Mouse (Mus musculus) MEL-GATA-1-ER (cell line): ENCODE measurements around the gene Focad.

Source experiments
- DNase-seq: peaks from one replicate; pipeline ENCODE4 v3.0.0-alpha.2; 2012; ENCODE audit warnings: low read depth; ENCODE audit errors: extremely low read depth

The Focad gene

DNA sequence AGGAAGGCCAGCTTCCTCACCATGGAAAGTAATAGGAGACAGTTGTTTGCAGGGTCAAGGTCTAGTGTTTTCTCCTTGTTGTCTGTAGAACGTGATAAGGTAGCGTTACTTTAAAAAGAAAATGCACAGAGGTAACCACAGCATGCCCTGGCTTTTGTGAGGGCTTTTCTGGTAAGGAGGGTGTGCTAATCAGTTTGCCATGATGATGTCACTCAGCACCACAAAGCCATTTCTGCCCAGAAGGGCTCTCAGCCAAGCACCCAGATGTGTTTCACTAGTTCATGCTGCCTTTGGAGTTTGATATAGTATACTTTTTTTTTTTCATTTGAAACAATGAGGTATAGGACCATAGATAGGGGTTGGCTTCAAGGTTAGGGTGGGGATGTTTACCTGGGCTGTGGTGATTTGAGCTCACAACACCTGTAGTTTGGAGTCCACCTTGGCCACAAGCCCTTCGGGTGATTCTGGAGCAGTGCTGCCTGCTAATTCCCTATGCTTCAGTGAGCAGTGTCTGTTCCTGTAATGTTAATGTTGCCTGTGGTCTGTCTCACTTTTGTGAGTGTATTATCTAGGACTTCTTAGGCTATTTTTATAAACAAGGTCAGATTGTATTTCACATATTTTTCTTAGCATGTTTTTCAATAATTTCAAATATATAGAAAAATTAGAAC is 61.2 kb downstream of the Focad start:
- DNase-seq = no peak

DNA sequence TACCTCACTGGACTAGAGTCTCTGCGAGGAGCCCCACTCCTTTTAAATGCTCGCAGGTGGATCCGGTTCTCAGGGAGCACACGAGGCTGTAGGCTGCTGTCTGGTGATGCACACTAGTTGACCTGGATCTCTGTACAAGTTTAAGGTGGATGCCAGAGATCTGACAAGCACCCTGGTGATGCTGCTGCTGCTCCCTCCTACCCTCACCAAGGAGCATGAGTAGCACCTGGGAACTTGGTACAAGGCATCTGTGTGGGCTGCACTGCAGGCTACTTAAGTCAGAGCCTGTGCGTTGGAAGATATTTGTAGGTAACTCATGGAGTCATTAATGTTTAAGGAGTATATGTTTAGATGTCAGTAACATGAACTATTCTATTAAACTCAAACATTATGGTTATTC is 62.5 kb downstream of the Focad start:
- no peak for DNase-seq

DNA sequence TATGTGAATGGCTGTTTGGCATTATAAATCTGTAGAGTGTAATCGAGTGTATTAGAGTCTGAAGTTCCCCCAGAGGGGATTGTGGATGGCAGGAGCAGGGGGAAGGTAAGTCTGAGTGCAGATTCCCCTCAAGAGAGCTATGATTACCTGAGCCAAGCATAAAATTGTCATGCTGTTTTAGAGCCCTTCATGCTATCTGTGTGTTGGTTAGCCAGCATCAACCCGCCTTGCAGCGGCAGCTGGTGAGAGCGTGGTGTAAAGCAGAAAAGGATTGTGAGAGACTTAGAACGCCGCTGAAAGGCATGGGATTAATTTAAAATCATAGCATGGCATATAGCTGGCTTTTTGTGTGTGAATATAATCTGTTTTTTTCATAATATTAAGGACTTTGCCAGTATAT is 63.2 kb downstream of the Focad start:
- DNase-seq = no peak

DNA sequence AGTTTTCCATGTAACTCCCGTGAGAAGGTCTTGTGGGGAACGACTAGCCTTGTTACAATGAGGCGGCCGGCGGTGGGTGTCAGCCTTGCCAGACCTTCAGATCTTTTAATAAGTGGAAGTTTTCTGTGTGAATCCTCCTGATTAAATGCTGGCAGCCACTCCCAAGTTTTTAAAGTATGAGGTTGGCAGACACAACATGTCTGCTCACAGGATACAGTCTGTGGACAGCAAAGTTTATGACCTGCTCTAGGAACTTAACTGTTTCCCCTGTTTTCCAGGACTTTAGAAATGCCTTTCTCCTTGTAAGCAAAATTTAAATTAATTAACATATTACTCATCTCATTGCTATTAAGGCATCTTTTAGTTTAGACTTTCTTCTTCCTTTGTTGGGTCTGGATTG is 64.8 kb downstream of the Focad start:
- no peak for DNase-seq

DNA sequence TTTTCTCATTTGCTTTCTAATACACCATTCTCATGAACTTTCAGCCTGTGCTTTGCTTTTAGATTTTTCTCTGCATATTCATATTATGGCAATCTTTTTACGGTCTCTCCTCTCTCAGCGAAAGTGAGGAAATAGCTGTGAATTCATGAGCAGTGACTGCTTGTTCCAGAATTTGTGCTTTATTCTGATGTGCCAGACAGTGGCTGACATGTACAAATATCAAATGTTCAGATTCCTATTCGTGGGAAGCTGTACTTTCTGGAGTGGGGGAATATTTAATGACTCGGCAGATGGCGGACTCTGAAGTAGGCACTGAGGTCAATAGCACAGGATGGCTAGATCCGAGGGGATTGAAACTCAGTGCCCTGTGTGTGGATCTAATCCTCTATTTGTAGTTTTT is 65.3 kb downstream of the Focad start:
- no peak for DNase-seq

DNA sequence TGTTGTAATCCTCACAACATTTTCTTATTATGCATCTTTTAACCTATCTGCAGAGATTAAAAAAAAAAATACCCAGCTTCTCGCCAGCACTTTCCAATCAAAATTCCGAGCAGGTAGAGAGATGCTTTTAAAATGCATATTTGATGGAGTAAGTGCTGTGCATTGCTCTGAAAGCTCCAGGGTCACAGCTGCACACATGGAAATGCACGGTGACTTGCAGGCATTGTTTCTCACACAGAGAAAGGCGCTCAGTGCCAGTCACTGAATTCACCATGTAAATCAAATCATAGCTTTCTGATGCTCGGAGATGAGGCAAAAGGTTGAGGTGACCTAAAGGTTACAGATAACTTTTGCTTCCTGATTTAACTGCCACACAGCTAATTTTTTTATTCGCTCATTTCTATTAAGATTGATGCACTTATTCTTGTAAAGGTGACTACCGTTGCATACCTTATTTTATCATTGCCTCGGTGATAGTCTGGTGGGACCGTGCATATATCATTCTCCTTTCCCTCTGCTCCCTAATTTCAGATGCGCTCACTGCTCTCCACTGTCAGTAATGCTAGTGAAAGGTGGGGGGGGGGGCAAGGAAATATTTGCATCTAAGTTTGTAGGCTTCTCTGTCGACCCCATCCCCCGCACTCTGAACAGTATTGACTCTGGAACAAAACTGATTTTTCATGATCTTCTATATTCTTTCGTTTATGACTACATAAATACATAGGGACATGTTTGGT is 69.2 kb downstream of the Focad start:
- no peak for DNase-seq

DNA sequence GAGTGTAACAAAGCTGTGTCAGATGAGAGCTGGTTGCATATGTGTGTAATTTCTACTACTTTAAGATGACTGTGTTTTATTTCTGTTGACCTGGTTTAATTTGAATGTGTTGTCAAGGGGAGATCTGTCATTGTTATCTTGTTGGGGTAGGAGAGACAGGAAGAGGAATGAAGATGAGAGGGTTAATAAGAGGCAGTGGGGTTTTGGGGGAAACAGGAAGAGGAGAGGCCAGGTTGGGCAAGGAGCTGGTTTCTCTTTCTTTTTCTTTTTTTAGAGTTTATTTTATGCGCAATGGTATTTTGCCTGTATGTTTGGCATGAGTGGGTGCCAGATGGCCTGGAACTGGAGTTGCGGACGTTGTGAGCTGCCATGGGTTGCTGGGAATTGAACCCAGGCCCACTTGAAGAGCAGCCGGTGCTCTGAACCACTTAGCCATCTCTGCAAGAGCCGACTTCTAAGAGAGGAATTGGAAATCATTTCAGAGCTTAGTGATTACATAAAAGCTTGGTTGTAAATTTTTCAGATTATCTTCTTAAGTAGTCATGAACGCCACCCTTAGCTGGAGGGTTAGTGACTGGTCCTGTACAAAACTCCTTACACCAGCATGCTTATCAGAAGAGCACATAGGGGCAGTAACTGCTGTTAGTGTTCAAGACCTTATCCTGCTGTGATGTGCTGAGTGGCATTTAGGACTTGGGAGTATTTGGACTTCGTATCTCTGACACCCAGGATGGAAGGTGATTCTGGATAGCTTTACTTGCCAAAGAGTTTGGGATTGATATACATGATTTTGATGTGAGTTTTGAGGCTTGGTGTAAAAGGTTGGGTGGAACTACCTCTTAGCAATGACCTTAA is 72.8 kb downstream of the Focad start:
- DNase-seq = no peak

DNA sequence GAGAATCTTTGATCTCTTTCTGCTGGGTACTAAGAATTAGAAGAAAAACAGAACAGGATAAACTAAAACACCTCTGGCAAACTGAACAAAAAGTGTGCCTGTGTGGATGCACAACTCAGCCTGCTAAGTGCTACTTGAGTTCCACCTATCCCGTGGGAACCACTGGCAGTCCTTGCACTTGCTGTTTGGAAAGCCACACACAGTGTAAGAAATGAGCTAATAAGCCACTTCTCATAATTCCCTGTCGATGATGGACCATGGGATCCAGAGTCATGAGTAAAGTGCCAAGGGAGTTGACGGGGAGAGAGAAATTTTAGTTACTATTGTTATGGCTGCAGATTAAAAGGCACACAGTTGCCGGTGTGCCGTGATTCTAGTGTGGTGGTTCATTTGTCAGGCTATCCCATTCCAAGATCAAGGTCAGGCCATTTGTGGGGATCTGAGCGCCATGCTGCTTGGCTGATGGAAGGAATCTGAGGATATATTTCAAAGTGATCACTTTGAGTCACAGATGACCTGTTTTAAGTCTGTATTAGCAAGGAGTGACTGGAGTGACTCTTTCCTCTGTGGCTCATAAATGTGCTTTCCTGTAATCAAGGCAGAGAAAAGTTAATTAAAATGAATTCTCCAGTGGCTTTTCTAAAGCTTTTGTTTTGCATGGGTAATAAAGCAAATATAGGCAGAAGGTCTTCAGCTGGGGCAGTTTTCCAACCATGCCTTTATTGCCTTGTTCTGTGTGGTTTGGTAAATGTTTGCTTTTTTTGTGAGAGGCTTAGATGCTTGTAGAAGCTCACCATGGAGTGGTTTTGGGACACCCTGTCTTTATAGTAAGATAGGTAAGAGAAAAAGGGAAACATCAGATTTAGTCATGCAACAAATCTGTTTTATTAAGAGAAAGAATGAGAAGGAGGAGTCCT is 80.9 kb downstream of the Focad start:
- DNase-seq = no peak

DNA sequence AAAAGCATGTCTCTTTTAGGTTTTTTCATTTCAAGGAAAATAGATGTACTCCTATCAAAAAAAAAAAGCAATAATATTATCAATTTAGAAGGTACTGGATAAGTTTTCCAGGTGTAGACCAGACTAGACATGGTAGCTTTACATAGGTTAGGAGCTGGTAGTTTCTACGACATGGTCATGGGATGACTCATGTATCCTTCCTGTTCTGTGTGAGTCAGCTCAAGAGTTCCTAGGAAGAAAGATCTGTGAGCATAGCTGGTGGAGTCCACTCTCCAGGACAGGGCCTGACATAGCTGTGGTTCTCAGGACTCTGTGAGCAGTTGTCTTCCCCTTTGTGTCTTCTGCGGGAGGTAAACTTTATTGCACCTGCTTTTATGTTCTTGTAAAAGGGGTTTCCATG is 84.9 kb downstream of the Focad start:
- no peak for DNase-seq

DNA sequence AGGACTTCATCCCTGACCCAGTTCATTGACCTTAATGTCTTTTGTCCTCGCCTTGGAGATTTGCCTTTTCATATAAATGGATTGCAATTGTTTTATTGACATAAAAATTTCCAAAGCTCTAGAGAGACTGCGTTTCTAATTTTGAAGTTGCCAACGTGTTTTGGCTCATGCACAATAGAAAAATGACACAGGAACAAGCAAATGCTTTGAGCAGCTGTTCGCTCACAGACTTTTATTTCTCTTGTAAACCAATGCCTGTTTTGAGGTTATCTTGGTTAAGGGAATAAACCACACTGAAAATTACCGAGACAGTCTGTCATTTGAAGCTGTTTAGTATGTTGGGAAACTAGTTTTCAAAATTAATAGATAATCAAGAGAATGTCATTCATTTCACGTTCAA is 89.9 kb downstream of the Focad start:
- DNase-seq = no peak

DNA sequence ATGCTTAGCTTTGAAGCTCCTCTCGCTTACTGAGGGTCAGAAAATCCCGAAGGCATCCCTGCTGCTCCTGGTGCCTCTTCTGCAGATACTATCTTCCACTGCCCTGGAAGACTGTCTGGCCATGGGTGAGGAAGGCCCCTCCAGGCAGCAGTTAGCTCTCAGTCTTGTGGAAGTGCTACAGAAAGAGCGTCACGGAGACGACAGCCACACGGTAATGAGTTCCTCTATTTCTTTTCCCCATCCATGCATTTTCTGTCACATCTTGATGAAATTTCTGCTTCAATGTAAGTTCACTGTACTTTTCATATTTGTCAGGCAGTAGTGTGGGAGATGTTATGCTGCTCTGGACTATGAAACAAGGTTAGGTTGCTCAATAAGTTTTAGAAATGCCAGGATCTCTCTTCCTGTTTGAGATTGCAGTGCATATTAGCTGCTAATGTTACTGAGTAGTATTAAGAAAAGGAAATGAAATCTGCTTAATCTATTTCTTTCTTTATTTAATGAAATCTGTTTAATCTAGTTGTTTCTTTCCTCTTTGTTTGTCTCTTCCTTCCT is 91.5 kb downstream of the Focad start:
- no peak for DNase-seq

DNA sequence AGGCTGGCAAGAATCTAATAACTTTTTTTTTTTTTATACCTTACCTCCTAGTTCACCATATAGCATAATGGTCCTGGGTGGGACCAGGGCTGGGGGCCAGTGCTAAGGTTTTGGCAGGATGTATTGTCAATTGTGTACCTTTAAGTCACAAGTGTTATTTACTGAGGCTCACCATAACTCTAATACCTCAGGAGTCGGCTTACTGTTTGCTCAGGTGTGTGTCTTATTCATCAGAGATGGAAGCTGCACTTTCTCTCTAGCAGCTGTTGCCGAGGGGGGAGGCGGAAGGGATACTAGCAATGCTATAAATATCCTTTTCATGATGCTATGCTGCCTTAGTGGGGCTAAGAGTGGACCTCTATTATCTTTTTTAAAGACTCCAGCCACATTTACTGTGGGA is 93.2 kb downstream of the Focad start:
- no peak for DNase-seq

DNA sequence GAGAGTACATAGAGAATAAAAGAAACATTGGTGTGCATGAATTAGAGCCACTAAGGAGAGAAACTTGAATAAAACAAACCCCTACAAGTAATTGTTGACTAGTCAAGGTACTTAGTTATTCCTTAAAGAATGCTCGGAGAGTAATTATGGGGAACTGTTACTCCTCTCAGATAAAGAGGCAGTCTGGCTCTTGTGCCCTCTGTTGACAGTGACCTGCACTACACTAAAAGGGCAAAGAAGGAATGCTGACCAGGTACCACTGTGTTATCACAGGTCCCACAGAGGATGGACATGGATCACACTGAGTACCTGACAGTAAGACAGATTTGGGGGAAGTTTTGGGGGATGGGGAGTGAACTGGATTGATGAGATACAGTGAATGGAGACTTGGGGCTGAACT is 95.1 kb downstream of the Focad start:
- DNase-seq = no peak

DNA sequence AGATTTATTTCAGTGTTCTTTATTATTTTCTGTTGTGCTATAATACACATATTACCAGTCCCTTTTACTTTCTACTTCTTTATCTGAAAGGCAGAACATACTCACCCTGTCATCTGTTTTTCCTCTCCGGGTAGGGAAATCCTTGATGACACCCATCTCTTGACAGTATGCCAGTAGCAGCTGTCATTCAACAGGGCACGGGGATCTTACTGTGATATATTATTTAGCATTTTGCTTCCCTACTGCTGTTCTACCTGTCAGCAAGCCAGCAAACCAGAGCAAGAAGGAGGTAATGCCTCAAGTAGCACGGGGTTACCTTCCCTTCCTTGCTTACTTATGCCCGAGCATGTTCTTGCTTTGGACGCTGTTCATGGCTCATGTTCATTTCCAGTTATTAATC is 99.8 kb downstream of the Focad start:
- no peak for DNase-seq

DNA sequence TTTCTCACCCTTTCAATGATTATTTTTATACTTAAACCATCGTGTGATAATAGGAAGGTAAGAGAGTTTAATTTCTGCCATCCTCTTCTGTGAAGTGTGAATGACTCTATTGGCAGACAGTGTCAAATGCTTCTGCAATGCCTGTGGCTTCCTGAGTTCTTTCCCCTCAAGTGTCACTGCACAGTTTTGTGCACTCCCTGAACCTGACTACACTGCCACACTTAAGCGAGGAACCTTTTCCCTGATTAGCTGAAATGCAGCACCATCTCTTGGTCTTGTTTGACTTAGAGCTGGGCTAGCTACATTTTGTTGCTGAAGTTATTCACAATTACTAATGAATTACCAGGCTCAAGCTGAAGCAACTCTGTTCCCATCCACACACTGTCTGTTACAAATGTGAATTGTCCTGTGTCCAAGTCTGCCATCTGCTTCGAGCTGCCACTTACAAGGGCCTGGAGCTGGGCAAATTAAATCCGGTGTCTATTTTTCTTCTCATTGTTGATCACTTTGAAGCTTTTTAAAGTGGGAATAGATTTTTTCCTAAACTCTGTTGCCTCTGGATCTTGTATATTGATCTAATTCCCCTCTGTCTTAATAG is 101.6 kb downstream of the Focad start:
- no peak for DNase-seq

DNA sequence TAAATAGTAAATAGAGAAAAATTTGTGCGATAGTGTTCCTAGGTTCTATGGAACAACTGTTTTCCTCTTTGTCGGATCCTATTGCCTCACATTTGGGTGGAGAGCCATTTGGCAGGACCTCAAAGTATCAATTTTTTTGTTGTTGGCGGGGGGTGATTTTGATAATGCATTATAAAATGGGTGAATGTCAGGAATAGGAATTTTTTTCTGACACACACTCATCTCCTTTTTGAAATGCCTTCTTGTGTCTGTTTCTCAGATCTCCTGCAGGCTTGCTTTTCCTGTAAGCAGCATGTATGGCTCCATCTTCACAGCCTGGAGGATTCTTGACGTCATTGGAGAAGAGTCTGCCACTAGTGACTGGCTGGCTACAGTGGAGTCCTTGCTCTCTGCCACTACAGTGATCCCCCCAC is 102.1 kb downstream of the Focad start:
- DNase-seq = no peak

DNA sequence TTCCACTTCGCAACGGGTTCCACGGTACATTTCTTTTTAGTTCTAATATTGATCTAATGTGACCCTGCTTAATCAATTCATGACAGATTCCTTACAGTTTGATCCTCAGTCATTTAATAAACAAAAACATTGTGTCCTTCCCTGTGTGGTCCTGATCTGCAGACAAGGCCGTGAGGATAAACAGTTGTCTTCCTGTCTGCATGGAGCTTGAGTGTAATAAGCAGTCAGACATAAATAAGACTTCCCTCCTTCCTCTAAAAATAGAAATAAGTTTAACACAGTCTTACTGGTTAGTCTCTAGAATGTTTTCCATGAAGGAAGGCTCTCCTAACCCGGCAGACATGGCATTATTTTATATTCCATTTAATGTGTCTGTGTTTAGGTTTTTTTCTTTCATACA is 102.8 kb downstream of the Focad start:
- DNase-seq = no peak

DNA sequence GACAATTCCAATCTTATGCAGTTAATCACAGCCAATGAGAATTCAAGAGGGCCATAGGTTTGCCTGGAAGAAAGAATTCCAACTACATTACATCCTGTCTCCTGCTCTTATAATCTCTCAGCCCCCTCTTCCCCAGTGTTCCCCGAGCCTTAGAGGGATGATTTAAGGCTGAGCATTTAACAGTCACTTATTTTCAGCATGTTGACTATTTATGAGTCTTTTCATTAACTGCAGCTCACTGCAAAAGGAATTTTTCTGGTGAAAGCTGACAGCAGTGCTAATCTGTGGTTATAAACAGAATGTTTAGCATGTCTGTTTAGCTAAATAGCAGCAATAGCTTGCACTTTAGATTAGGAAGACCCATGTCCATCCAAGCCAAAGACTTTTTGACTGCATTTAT is 104.8 kb downstream of the Focad start:
- DNase-seq = no peak

DNA sequence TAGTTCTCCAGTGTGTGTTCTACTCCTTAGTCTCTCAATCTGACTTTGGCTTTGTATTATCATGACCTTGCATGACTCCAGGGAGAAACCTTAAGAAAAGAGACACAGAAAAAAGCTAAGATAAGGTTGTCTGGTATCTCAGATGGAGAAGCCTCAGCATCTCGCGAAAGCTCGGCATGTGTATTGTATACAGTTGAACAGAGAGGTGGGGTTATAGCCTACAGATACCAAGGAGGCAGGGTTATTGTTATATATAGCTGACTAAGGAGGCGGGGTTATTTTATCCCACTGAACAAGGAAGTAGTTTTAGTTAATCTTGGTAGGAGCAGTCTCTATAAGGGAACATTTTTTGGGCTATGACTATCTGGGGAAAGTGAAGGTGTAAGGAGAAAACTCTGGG is 106.6 kb downstream of the Focad start:
- no peak for DNase-seq

DNA sequence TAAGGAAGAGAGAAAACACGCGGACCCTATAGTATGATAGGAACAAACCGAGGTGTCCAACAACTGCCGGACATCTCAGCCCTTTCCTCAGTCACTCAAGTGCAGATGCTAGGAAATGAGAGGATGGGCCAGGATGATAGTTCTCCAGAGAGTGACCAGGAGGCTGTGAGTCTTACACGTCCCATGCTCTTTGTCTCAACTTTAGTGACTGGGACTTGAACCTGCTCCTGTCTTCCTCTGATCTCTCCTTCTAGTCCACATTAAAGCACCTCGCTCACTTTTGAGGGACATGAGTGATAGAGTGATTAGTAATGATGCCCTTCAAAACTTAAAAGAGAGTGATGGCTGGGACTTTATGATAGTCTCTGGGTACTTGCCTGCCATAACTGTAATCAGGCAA is 114.2 kb downstream of the Focad start:
- no peak for DNase-seq

DNA sequence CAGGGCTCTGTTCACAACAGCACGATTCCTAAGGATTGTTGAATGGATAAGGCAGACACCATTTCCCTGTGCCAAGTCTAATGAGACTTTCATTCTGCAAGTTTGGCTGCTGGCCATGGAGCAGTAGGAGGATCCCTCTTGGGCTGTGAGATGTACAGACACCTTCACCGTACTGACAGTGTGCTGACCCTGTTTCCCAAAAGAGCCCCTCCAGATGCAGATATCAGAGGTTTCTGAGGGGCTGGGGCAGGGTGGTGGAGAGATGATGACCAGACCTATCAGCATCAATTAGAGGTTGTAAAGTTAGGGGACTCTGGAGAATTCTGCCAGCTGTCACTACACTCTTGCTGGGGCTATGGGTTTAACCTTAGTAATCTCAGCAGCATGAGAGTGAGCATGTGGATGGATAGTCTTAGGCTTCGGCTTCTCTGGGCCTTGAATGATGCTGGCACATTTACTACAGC is 115.0 kb downstream of the Focad start:
- no peak for DNase-seq
